Mouse (Mus musculus): ENCODE measurements around the gene Rsg1.

DNA sequence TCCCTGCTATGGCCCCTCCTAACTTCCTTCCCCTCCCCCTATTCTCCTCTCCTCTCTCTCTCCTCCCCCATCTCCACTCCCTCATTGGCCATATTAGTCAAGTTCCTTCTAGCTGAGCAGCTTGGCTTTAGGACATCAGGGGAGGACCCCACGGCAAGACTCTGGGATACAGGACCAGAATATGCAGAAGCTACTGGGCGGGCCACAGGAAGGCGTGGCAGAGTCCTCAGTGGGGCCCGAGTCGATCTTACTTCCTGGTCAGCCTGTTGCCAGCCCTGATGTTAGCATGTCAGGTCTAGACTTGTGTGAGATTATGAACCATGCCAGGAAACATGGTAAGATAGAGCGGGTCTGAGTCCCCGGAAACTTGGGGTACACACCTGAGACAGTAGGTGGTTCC lies 14.9 kb downstream of the Rsg1 start:
- no peak for TF ChIP-seq CTCF (IDR thresholded peaks at IDR 0.05; ENCODE audit: low read depth)
- TF ChIP-seq EP300 (IDR thresholded peaks at IDR 0.05; ENCODE audit: low read depth): no peak
